Mouse (Mus musculus) MEL (cell line): Measurements from ENCODE around the gene Fbxw7.

Experiments used
- CHD1 ChIP-seq: IDR thresholded peaks from 2 replicates; pipeline ENCODE4 v1.6.1; 2012; ENCODE audit warnings: low read depth, mild to moderate bottlenecking, inconsistent platforms, low read length, improper control_type of control experiment
- JUND ChIP-seq: IDR thresholded peaks from 2 replicates; pipeline ENCODE4 v1.6.1; 2011; ENCODE audit warnings: low read depth, mild to moderate bottlenecking, improper control_type of control experiment, low read length
- POLR2A ChIP-seq, 2 experiments: IDR thresholded peaks; 2 replicates each; pipeline ENCODE4 v1.6.1; 2011 to 2012; ENCODE audit warnings: low read length in 2 of 2, mild to moderate bottlenecking in 2 of 2, control low read depth in 1 of 2, improper control_type of control experiment in 1 of 2, low read depth in 1 of 2, moderate library complexity in 1 of 2; ENCODE audit not compliant: control insufficient read depth in 1 of 2, insufficient read depth in 1 of 2, poor library complexity in 1 of 2

DNA sequence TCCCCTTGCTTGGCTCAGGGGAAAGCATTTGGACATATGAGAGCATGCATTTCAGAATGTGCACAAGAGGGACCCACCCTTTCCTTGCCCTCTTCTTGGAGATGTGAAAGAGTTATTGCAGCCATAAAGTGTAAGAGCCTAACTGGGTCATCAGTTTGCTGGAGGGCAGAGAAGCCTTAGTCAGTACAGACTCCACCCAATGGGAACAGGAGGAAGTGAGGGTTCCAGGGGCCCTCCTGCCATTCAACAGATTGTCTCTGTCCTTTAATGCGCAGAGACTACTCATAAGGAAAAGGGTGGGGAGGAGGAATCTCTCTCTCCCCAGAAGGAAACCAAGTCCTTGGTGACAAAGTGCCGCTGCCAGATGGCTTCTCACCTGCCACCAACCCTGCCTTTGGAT, 190.2 kb downstream of the Fbxw7 start:
- TF ChIP-seq CHD1 (no peak), POLR2A (IDR thresholded peaks at IDR 0.05; ENCODE audit: control insufficient read depth in 1 of 2, insufficient read depth in 1 of 2, low read depth in 1 of 2, low read length in 2 of 2, poor library complexity in 1 of 2) (no peak), JUND (no peak)
